Mouse (Mus musculus) G1E (cell line): ENCODE data around the gene Nudt2.

ENCODE experiments used
- CTCF ChIP-seq: IDR thresholded peaks from 2 replicates; pipeline ENCODE4 v1.5.1; 2012; ENCODE audit warnings: low read depth, low read length, inconsistent platforms, mixed read lengths
- POLR2AphosphoS5 ChIP-seq: IDR thresholded peaks from 2 replicates; pipeline ENCODE4 v1.6.1; 2012; ENCODE audit warnings: low read depth, low read length, inconsistent platforms; ENCODE audit not compliant: insufficient replicate concordance
- TAL1 ChIP-seq: conservative IDR thresholded peaks from 2 replicates; pipeline ENCODE4 v1.6.1; 2012; ENCODE audit warnings: low read depth, low read length, inconsistent platforms, mixed read lengths

GRCm38 (mm10) chr4:41499619-41500018 is 34.7 kb downstream of the Nudt2 start:
- no peak for TF ChIP-seq CTCF
- no peak for TF ChIP-seq TAL1
- no peak for TF ChIP-seq POLR2AphosphoS5
